Mouse (Mus musculus) cerebellum, adult 8-10 months (tissue): ENCODE results near the gene Gm45711.

Experiments
- DNase-seq: peaks from one replicate; pipeline ENCODE4 v3.0.0; 2022

The Gm45711 gene

GRCm38 (mm10) chr8:104234573-104234972 is 75.3 kb downstream of the Gm45711 start:
- no peak for DNase-seq

GRCm38 (mm10) chr8:104232919-104233318 is 77.0 kb downstream of the Gm45711 start:
- DNase-seq, result no peak

GRCm38 (mm10) chr8:104232039-104232438 is 77.8 kb downstream of the Gm45711 start:
- no peak for DNase-seq
